Mouse (Mus musculus) layer of hippocampus, postnatal 14 days (tissue): ENCODE measurements at regions not wholly inside any gene's neighbourhood (a gene's known extent, or its start where the extent isn't known, plus 50 kb on each side); places are given as distances from the start of the nearest gene placed in this dataset.
A peak's percentile ranks its signal among the peaks of the same experiment; 100 is the strongest.

Source experiments
- DNase-seq, 2 experiments: peaks; one replicate each; pipeline ENCODE4 v3.0.0; 2021 to 2022; ENCODE audit warnings: low spot score in 2 of 2, mixed read lengths in 1 of 2

DNA sequence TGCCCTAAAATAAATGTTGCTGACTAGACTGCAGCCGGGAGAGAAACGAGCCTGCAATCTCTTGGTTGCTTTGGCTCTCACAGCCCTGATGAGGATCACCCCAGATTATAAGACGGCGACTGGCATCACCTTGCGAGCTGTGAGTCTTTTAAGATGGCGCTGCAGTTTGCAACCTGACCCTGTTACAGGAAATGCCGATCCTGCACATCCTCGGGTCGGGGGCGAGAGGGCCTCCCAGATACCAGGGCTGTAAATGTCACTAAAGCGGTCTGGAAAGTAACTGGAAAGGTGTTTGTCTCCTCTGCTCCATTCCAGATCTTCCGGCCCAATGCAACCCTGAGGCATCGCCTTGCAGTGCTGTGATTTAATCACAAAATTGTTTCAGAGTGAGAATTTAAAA is 53.4 kb downstream of the Cartpt start:
- no peak for DNase-seq

- peak; percentile 55 to 74 for DNase-seq
Measured at GRCm38 (mm10) chr13:99842626-99843025, 58.3 kb downstream of the Cartpt start.

GRCm38 (mm10) chr13:99839446-99839845 is 61.4 kb downstream of the Cartpt start:
- DNase-seq, result no peak

DNA sequence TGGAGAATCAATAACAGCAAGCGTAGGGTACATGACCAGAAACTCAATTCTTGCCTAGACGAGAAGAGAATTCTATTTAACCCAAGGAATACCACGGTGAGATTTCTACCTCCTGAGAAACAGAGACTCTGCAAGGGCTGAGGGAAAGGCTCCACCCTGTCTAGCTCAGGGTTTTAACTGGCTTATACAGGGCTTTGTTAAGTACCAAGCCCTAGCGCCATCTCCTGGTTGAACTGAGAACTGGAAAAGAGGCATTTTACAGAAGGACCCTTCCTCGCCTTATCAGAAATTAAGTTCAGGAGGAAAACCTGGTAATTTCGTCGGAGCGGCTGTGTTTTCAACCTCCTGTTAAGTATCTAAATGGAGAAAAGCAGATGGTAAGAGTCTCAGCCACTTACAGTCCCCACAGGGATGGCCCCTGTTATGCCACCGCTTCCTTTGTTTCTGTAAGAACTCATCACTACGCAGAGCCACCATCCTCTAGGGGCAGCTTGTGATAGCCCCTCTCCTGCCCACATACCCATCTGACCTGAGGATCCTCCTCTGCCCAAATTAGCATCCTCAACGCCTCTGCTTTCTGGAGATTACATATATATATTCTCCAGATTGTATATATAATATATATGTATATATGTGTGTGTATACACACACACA is 63.0 kb downstream of the Cartpt start:
- peak; percentile 84 to 90 for DNase-seq

DNA sequence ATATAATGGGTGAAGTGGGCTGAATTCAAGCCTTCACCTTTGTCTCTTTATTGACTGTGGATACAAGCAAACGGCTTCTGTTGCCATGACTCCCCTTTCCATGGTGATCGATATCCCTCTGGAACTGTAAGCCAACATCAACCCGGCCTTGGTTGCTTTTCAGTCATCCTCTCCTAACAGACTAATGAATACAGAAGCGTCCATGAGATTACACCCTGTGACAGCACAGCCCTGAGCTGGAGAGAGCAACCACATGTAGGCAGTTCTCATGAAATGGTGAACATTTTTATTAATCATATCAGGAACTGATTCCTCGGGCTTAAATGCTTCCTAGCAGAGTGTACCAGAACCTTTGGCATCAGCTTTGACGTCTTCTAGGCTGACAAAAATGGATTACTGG is 63.7 kb downstream of the Cartpt start:
- DNase-seq, result no peak

- DNase-seq, result no peak
Measured at GRCm38 (mm10) chr13:99836586-99836985, 64.3 kb downstream of the Cartpt start.

- DNase-seq, result no peak
Measured at GRCm38 (mm10) chr13:99835518-99835917, 65.4 kb downstream of the Cartpt start.

GRCm38 (mm10) chr13:99830080-99830724 is 70.7 kb downstream of the Cartpt start:
- DNase-seq, result no peak

DNA sequence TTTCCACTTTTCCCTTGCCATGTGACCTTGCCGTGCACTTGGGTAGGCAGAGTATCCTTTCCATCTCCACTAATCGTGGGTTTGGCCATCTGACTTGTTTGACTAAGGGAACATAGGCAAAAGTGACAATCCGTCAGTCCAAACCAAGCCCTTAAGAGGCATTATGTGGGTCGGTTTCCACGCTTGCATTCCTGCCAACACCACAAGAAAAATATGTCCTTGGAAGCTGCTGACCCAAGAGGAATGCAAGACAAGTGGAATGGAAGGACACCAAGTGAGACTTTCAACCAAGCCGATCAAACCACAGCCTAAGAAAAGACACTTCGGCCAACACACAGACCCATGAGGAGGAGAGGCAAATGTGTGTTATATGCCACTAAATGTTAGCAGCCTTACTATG is 73.3 kb downstream of the Cartpt start:
- no peak for DNase-seq

- DNase-seq, result no peak
Measured at GRCm38 (mm10) chr13:99824625-99825024, 76.3 kb downstream of the Cartpt start.

DNA sequence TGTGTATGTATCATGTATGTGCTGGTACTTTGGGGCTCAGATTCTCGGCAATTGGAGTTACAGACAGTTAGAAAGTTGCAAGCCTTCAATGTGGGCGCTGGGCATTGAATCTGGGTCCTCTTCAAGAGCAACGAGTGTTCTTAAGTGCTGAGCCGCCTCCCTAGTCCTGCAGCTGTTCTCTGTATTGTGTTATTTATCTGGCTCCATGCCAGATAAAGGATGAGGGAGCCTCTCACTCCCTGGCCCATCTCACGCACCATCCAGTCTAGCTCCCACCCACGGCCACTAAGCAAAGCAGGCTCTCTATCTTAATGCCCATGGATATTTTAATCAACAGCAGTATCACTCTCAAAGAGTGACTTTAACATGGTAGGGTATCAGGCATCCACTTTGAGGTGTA is 84.2 kb downstream of the Cartpt start:
- DNase-seq, result no peak

DNA sequence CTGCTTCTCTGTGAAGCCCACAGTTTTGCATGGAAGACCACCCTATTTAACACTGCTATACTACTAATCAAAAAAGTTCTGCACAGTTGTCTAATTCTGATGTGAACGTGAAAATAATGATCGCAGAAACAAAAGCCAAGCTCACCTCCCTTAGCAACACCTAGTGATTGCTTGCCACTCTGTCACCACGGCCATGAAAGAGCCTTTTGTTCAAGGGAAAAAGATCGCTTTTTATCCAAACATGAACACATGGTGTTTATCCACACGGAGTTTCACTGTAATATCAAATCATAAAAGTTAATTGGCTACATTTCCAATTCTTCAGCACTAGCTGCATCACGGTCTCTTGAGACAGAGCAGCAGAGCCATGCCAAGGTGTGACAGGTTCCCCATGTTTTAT is 85.1 kb downstream of the Cartpt start:
- DNase-seq, result no peak

GRCm38 (mm10) chr13:99814801-99815200 is 86.1 kb downstream of the Cartpt start:
- DNase-seq, result no peak

DNA sequence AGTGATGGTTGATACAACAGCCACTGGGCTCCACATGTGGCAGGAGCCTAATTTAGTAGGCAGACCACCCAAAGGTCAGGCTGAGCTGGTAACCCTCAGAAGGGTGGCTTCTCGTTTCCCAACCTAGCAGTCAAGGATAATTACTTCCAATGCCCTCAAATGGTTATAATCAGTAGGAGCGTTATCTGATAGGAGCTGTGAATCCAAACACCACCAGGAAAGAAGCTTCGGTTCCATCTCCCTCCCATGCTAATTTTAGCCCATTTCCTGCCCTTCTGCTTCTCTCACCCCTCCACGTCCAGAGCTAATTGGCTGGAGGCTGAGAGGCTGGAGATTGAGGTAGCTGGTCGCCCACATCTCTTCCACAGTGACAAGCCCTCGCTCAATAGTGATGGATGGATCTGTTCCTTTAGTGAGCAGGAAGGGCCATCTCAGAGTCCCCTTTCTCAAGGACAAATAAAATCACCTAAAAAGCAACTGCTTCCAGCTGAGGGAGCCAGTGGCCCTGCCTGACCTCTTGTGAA is 86.8 kb downstream of the Cartpt start:
- no peak for DNase-seq

DNA sequence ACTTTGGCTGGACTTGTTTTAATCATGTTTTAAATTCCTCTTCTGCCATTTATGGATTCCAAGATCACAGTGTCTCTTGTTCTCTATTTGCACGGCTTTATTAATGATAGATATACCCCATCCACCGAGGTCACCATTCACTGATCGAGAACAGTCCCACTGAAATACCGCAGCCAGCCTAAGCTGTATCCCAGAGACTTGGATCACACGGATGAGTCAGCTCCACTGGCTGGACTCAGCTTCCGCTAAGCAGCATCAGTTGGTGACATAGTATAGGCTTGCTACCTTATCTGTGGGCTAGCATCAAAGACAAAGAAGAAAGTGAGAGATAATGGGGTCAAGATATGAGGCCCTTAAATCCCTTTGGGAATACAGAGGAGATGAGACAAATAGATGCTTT is 106.4 kb downstream of the Cartpt start:
- no peak for DNase-seq

- no peak for DNase-seq
Measured at GRCm38 (mm10) chr13:99793786-99794435, 107.0 kb downstream of the Cartpt start.

DNA sequence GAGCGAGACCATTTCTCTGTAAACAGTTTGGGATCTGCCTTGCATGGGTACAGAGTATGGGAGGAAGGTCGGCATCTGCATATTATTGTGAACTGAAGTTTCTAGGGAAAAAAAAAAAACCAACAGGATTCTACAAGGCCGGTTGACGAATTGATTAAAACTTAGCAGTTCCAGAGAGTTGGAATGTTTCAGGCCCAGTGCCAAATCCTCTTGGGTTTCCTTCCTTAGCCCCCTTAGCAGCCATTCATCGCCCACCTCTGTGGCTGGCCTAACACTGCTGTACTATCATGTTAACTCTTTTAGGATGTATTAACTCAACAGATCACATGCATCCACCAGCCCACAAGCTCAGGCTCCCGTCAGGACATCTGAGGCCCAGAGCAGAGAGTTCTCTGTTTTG is 107.9 kb downstream of the Cartpt start:
- DNase-seq, result no peak

DNA sequence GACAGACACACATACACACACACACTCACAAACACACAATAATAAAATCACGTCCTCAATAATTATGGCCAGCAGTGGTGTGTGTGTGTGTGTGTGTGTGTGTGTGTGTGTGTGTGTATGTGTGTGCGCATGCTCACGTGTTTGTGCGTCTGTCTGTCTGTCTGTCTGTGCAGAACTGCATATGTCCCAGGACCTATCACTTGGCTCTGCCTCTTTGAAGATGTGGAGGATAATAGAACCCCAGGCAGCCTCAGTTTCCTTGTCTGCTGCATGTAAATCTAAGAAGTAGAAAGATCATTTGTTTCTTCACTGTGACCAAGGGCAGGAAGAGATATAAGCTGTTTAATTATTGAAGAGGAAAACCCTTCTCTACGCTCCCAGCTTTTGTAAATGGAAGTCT is 109.9 kb downstream of the Cartpt start:
- no peak for DNase-seq

- DNase-seq, result no peak
Measured at GRCm38 (mm10) chr13:99787760-99788159, 113.1 kb downstream of the Cartpt start.

- no peak for DNase-seq
Measured at GRCm38 (mm10) chr13:99785427-99785826, 115.5 kb downstream of the Cartpt start.

- no peak for DNase-seq
Measured at GRCm38 (mm10) chr13:99784314-99784713, 116.6 kb downstream of the Cartpt start.
